Mouse (Mus musculus) ES-Bruce4 (cell line): Measurements from ENCODE around the gene Etnk1. TPM values are rescaled to one million over a fixed set of nuclear protein-coding genes. Genes with fewer than 3 reads are reported as not detected.

Source experiments
- H3K27ac ChIP-seq: 2 replicates; pipeline ENCODE4 v1.5.1; 2012; ENCODE audit warnings: low read length, inconsistent platforms; ENCODE audit not compliant: insufficient read depth
- H3K27me3 ChIP-seq: 2 replicates; pipeline ENCODE4 v1.6.1; 2012; ENCODE audit warnings: mild to moderate bottlenecking, low read length, inconsistent platforms; ENCODE audit not compliant: control insufficient read depth, poor library complexity, insufficient read depth, severe bottlenecking
- H3K36me3 ChIP-seq: 2 replicates; pipeline ENCODE4 v1.6.1; 2012; ENCODE audit warnings: inconsistent platforms, mild to moderate bottlenecking, low read length, moderate library complexity; ENCODE audit not compliant: control insufficient read depth, poor library complexity, insufficient read depth, severe bottlenecking
- H3K4me1 ChIP-seq: one replicate; pipeline ENCODE4 v1.8.1; 2011; ENCODE audit warnings: low read length; ENCODE audit not compliant: control insufficient read depth, insufficient read depth
- H3K4me3 ChIP-seq: 2 replicates; pipeline ENCODE4 v1.5.1; 2011; ENCODE audit warnings: low read depth, mild to moderate bottlenecking, low read length
- H3K9ac ChIP-seq: 2 replicates; pipeline ENCODE4 v1.6.1; 2012; ENCODE audit warnings: low read depth, mild to moderate bottlenecking, inconsistent platforms; ENCODE audit not compliant: poor library complexity, severe bottlenecking
- H3K9me3 ChIP-seq: replicated peaks from 2 replicates; pipeline ENCODE4 v1.6.1; 2012; ENCODE audit warnings: mild to moderate bottlenecking, low read length, inconsistent platforms; ENCODE audit not compliant: control insufficient read depth, poor library complexity, insufficient read depth, severe bottlenecking
- CTCF ChIP-seq: IDR thresholded peaks from one replicate; pipeline ENCODE4 v1.8.1; 2011; ENCODE audit warnings: low read depth, low read length
- EP300 ChIP-seq: IDR thresholded peaks from 2 replicates; pipeline ENCODE4 v1.6.1; 2011; ENCODE audit warnings: low read depth, low read length; ENCODE audit not compliant: insufficient read depth
- POLR2A ChIP-seq: IDR thresholded peaks from one replicate; pipeline ENCODE4 v1.8.1; 2011; ENCODE audit warnings: low read length; ENCODE audit not compliant: insufficient read depth
- polyA plus RNA-seq: library from polyadenylated mRNA; stranded (reverse); fragments of >200 nt; gene quantifications from 2 replicates; pipeline ENCODE4 v1.2.4, GENCODE M21; 2011; ENCODE audit warnings: low read depth; ENCODE audit not compliant: missing spikeins, insufficient read depth, insufficient read length

Gene Etnk1
- polyA plus RNA-seq, 1 experiment: 149 TPM

GRCm38 (mm10) chr6:143224057-143224456 lies 57.0 kb downstream of the Etnk1 start:
- no peaks in the 10 kb centered on the region for H3K27me3 ChIP-seq
- no peaks in the 10 kb centered on the region for H3K9me3 ChIP-seq
- no peak overlapping the region for H3K4me3 ChIP-seq
- no peak for TF ChIP-seq POLR2A
- TF ChIP-seq CTCF: no peak
- no peak for TF ChIP-seq EP300
- H3K36me3 ChIP-seq: no peaks in the 10 kb centered on the region
- H3K4me1 ChIP-seq: no peaks in the 10 kb centered on the region
- H3K9ac ChIP-seq: no peak overlapping the region
- no peak overlapping the region for H3K27ac ChIP-seq

GRCm38 (mm10) chr6:143224885-143225284 lies 57.9 kb downstream of the Etnk1 start:
- no peaks in the 10 kb centered on the region for H3K9me3 ChIP-seq
- H3K27ac ChIP-seq: no peak overlapping the region
- TF ChIP-seq EP300 (no peak), CTCF (no peak), POLR2A (no peak)
- no peak overlapping the region for H3K9ac ChIP-seq
- H3K4me1 ChIP-seq: no peaks in the 10 kb centered on the region
- no peak overlapping the region for H3K4me3 ChIP-seq
- no peaks in the 10 kb centered on the region for H3K36me3 ChIP-seq
- no peaks in the 10 kb centered on the region for H3K27me3 ChIP-seq

DNA sequence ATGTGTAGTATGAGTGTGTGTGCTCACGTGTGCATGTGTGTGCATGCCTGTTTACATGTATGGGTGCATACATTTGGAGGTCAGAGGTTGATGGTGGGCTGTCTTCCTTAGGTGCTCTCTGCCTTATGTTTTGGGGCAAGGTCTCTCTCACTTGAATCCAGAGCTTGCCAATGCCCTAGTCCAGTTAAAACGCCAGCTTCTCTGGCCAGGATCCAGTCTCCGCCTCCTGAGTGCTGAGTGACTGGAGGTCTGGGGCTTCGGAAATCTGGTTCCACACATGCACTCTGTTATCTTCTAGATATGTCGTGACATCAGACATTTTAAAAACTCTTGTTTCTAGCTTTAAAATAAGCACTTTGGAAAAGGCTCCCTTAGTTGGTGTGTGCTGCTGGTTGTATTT lies 61.7 kb downstream of the Etnk1 start:
- H3K4me1 ChIP-seq: no peaks in the 10 kb centered on the region
- TF ChIP-seq POLR2A: no peak
- no peak overlapping the region for H3K4me3 ChIP-seq
- H3K36me3 ChIP-seq: no peaks in the 10 kb centered on the region
- no peaks in the 10 kb centered on the region for H3K27me3 ChIP-seq
- H3K27ac ChIP-seq: no peak overlapping the region
- H3K9me3 ChIP-seq: no peaks in the 10 kb centered on the region
- H3K9ac ChIP-seq: no peak overlapping the region

GRCm38 (mm10) chr6:143229906-143230305 lies 62.9 kb downstream of the Etnk1 start:
- no peak overlapping the region for H3K27ac ChIP-seq
- no peaks in the 10 kb centered on the region for H3K9me3 ChIP-seq
- no peak overlapping the region for H3K9ac ChIP-seq
- TF ChIP-seq EP300 (no peak), POLR2A (no peak)
- no peaks in the 10 kb centered on the region for H3K4me1 ChIP-seq
- no peak overlapping the region for H3K4me3 ChIP-seq
- no peaks in the 10 kb centered on the region for H3K27me3 ChIP-seq
- H3K36me3 ChIP-seq: no peaks in the 10 kb centered on the region

- TF ChIP-seq POLR2A: no peak
- no peak for TF ChIP-seq CTCF
- TF ChIP-seq EP300: no peak
- H3K27ac ChIP-seq: no peak overlapping the region
- H3K9me3 ChIP-seq: no peaks in the 10 kb centered on the region
- no peaks in the 10 kb centered on the region for H3K27me3 ChIP-seq
- no peak overlapping the region for H3K9ac ChIP-seq
- H3K4me1 ChIP-seq: no peaks in the 10 kb centered on the region
- no peak overlapping the region for H3K4me3 ChIP-seq
- no peaks in the 10 kb centered on the region for H3K36me3 ChIP-seq
Measured at GRCm38 (mm10) chr6:143230888-143231287, 63.9 kb downstream of the Etnk1 start.

DNA sequence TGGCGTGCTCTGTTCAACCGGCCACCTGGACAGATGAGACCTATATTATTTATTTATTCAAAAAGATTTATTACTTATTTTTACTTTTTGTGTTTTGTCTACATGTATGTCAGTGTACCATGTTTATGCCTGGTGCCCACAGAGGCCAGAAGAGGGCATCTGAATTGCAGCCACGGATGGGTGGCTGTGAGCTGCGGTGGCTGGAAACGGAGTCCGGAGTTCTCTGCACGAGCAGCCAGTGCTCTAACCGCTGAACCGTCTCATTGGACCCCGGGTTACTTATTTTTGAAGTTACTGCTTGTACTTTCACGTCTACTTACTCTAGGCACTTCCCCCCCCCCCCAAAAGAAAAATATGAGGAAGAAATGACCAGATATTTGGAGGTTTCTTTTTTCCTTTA lies 65.7 kb downstream of the Etnk1 start:
- Histone ChIP-seq H3K9me3 (no peaks in the 10 kb centered on the region), H3K36me3 (no peaks in the 10 kb centered on the region), H3K4me3 (no peak overlapping the region), H3K27ac (no peak overlapping the region), H3K9ac (no peak overlapping the region), H3K27me3 (no peaks in the 10 kb centered on the region), H3K4me1 (no peaks in the 10 kb centered on the region)
- no peak for TF ChIP-seq EP300
- no peak for TF ChIP-seq CTCF
- no peak for TF ChIP-seq POLR2A

GRCm38 (mm10) chr6:143234868-143235267 lies 67.8 kb downstream of the Etnk1 start:
- Histone ChIP-seq H3K27ac (no peak overlapping the region), H3K4me1 (no peaks in the 10 kb centered on the region), H3K4me3 (no peak overlapping the region), H3K9ac (no peak overlapping the region), H3K27me3 (no peaks in the 10 kb centered on the region), H3K9me3 (no peaks in the 10 kb centered on the region), H3K36me3 (no peaks in the 10 kb centered on the region)
- TF ChIP-seq EP300: no peak
- TF ChIP-seq POLR2A: no peak
- no peak for TF ChIP-seq CTCF
